Mouse (Mus musculus) bone marrow, adult 2 months (tissue): ENCODE results near the gene Inmt.

Source experiments
- CTCF ChIP-seq: fragments of 200-500 bp; IDR thresholded peaks from 2 replicates; pipeline ENCODE4 v1.5.1; 2011; ENCODE audit warnings: low read length, control low read depth; ENCODE audit not compliant: control insufficient read depth, insufficient read depth
- POLR2A ChIP-seq: fragments of 200-500 bp; IDR thresholded peaks from 2 replicates; pipeline ENCODE4 v1.6.1; 2011; ENCODE audit warnings: low read depth, mild to moderate bottlenecking, control low read depth, low read length, borderline replicate concordance; ENCODE audit not compliant: control insufficient read depth

- TF ChIP-seq POLR2A = no peak
- no peak for TF ChIP-seq CTCF
Observed at GRCm38 (mm10) chr6:55207786-55208185, 32.9 kb upstream of the Inmt start.
